Mouse (Mus musculus) frontal cortex, postnatal 25 days (tissue): Measurements from ENCODE around the gene Sphk1.

ENCODE experiments used
- DNase-seq, 2 experiments: peaks; one replicate each; pipeline ENCODE4 v3.0.0; 2022; ENCODE audit warnings: low spot score in 2 of 2

Sphk1 gene

DNA sequence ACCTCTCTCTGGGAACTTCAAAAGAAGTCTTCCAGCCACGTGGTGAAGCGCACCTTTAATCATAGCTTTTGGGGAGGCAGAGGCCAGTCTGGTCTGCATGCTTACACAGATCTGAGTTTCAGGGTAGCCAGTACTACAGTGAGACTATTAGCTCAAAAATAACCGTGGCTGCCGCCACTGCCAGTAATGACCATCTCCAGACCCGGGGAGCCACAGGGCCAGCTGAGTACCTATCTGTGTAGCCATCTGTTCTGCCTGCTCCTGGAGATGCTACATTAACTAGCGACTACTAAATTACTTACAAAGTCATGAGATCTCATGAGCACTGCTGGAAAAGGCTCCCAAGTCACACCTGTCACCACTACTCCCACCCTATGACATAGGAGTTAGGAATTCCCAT is 44.3 kb downstream of the Sphk1 start:
- no peak for DNase-seq

DNA sequence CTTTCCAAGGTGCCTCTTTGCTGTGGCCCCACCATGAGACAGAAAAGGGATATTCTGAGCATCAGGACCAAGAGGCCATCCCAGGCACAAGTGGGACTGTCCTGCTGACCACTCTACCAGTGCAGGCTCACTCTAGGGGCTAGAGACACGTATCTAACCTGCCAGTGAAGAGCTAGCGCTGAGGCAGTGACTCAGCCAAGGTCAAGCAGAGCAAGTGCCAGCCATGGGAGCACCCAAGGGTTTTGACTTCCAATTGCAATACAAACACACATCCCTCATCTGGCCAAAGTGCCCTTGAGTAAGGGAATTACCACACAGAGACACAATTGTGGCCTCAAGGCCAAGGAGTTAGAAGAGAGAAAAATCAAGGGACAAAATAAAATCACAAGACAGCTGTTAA is 44.7 kb downstream of the Sphk1 start:
- DNase-seq: no peak

DNA sequence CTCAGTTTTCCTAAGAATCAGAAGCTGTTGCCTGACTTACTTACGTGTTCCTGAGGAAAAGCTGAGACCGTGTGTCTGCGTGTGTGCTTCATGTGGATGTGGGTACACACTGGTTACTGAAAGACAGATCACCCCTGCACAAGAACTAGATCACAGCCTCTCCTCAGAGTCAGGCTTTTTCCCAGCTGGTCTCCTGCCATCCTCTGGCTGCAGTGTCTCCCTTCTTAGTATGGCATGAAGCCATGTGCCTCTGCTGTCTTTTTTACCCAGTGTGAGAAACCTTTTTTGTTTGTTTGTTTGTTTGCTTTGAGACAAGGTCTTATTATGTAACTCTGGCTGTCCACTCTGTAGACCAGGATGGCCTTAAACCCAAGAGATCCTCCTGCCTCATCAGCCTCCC is 48.6 kb downstream of the Sphk1 start:
- no peak for DNase-seq

DNA sequence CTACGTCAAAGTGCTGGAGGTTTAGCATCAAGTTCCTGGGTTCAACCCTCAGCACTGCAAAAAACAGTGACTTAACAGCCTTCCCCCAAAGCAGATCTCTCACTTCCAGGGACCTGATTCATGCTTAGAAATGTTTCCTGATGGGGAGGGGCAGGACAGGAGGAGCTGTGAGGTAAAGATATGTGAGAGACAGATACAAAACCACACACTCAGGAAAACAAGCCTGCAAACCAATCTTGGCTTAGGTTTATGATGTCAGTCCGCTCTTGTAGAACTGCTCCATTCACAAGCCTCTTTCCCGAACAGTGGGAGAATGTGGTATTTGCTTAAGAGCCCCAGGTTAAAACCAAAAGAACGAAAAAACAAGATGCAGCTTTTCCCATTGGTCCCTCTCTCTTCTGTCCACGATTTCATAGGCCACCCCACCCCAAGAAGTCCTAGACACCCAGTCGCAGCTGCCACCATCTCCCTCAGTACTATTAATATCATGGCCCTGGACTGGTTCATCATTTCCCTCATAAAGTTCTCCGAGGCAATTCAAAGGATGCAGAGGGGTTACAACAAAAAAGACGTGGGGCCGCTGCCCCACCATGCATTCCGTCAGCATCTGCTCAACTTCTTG is 49.4 kb downstream of the Sphk1 start:
- no peak for DNase-seq

DNA sequence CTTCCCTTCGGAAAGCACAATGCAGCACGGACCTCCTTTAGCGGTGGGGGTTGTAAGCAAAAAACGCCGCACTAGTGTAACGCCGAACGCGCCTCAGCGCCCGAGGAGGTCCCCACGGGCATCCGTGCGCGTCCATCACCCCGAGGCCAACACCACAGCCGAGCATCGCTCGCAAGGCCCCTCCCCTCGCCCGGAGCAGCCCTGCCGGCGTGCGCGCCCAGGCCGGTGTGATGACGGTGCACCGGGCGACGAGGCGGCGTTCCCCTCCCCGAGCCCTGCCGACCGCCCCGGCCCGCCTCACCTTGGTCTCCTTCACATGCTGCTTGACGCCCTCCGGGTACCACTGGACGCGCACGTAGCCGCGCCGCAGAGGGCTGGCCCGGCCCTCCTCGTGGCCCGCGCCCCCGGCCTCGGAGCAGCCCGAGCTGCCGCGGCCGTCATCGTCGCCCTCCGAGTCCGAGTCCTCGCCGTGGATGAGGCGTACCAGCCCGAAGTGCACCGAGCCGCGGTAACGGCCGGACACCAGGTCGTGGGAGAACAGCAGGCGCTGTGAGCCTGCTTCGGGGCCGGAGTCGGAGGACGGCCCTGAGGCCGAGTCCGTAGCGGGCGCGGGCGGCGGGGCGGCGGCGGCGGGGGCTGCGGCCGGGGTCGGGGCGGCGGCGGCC is 50.1 kb downstream of the Sphk1 start:
- peak; percentile 31 to 50 for DNase-seq

DNA sequence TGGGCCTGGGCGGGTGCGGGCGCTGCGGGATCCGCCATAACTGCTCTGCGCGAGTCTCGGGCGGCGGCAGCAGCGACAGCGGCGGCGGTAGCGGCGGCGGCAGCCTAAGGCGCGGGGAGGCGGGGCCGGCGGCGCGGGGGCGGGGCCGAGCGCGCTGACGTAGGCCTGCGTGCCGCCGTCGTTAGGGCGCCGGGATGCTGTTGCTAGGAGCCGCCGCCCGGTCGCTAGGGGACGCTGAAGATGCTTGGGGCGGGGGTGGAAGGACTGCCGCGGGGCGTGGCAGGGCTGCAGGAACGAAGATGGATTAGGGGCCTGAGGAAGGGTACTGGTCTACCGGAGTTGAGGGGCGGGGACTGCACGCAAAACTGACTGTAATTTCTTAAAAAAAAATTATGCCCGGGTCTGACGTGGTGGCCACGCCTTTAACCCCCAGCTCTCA is 50.7 kb downstream of the Sphk1 start, which contains the start of gene Ube2o:
Ube2o (minus strand) TSS at position 72 of the 439 bp plus-strand sequence.
- DNase-seq: peak; percentile 74 to 78

DNA sequence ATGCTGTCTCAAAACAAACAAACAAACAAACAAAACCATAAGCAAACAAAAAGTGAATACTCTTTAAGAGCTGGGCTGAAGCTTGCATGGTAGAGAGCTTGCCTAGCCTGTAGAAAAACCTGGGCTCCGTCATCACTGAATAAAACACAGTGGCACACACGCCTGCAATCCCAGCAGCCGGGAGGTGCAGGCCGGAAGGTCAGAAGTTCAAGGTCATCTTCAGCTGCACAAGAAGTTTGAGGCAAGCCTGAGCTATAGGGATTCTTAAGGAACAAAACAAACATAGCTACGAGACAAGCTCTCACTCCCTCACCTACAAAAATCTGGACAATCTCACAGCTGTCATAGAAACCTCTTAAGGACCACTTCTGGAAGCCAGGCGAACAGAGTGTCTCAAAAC is 55.0 kb downstream of the Sphk1 start:
- DNase-seq: no peak
